Mouse (Mus musculus) splenic B cell, adult 2 months (primary cell): ENCODE data around the gene Igf1r.
A peak's percentile ranks its signal among the peaks of the same experiment; 100 is the strongest.

Experiments used
- DNase-seq: peaks from one replicate; pipeline ENCODE4 v3.0.0-alpha.2; 2011; ENCODE audit warnings: low read depth, low spot score
- H3K27me3 ChIP-seq: 2 replicates; pipeline ENCODE4 v1.6.1; 2012; ENCODE audit warnings: mild to moderate bottlenecking, low read length, moderate library complexity, mixed read lengths; ENCODE audit not compliant: control insufficient read depth, poor library complexity, insufficient read depth, severe bottlenecking
- H3K36me3 ChIP-seq: 2 replicates; pipeline ENCODE4 v1.6.1; 2012; ENCODE audit warnings: mild to moderate bottlenecking, low read length, moderate library complexity, mixed read lengths; ENCODE audit not compliant: control insufficient read depth, poor library complexity, insufficient read depth, severe bottlenecking

The Igf1r gene

DNA sequence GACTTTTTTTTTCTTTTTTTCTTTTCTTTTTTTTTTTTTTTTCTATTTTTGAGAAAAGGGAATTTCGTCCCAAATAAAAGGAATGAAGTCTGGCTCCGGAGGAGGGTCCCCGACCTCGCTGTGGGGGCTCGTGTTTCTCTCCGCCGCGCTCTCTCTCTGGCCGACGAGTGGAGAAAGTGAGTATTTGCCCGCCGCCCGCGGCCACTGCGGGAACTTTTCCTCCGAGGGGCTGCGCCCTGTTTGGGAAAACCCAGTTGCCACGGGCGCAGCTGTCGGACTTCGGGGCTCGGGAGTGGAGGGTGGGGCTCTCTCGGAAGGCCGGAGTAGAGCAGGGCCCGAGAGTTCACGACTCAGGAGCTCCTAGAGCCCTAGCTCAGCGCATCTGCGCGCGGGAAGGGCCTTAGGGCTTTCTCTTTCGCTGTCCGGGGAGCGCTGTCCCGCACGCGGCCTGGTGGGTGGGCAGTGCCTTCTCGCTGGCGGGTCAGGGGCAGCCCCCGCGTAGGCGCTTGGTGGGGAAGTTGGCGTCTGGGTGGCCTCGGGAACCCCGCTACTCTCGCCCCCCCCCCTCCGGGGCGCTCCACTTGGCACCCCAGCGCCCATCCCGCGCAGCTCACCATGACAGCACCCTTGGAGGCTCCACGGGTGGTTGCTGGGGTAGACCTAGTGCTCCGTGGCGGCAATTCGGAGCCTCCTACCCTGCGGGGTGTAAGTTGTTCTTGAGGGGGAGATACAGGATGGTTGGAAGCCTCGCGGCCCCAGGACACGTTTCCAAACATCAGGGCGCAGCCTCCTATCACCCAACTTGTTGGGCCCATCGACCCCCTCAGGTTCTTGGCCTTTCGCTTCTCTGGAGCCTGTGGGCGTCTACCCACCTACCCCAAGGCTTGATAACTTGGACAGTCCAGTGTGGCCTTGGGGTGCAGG is at the start of gene Igf1r:
Gene Igf1r, plus strand, starts transcription at position 51 of the 924 bp plus-strand sequence.
- peak; percentile 38 for DNase-seq
- Histone ChIP-seq H3K36me3 (no peaks in the 10 kb centered on the region), H3K27me3 (no peaks in the 10 kb centered on the region; the same call in 1 of the 2 replicates)

GRCm38 (mm10) chr7:67906358-67906757 is 46.3 kb upstream of the Igf1r start:
- DNase-seq = no peak
- no peaks in the 10 kb centered on the region for H3K27me3 ChIP-seq
- no peaks in the 10 kb centered on the region for H3K36me3 ChIP-seq

DNA sequence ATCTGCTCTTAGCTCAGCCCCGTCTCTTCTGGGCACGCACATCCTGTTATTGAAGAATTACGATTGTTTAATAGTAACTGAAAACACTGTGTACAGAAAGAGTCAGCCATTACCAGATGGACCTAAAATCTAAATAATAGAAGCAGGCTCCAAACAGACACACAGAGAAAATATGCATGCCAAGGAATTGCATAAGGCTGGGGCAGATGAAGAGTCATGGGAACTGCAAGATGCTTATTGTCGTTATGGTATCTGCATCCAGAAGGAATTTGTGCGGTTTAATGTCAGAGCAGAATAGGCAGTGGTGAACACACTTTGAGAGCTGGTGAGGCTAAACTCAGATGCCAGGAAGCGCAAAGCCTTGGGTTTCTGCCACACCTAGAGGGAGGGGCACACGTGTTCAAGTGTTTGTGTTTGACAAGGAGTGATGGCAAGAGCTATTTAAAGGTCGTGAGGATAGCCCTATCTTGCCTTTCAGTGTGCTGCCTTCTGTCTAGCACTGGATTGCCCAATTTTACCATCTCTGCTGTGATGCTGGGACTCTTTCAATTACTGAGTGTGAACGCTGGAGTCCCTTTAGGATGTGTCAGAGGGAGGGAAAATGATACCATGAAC is 44.7 kb upstream of the Igf1r start:
- Histone ChIP-seq H3K27me3 (no peaks in the 10 kb centered on the region), H3K36me3 (no peaks in the 10 kb centered on the region)
- DNase-seq = no peak

DNA sequence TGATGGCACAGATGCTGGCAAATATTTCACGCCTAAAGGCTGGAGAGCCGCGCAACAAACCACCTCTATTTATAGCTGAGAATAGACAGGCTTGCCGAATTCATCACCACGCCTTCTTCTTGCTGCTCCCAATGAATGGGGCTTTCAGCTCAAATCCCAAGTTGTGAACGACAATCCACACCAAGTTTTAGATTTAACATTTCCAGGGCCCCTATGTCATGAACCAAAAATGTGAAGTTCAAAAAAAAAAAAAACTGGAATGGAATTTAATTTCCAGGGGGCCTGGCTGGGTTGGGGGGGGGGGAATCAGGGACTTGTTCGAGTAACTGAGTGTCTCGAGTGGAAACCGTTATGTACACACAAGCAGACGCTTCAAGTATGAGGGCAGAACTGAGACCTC is 42.1 kb upstream of the Igf1r start:
- no peaks in the 10 kb centered on the region for H3K27me3 ChIP-seq
- DNase-seq = no peak
- H3K36me3 ChIP-seq = no peaks in the 10 kb centered on the region

DNA sequence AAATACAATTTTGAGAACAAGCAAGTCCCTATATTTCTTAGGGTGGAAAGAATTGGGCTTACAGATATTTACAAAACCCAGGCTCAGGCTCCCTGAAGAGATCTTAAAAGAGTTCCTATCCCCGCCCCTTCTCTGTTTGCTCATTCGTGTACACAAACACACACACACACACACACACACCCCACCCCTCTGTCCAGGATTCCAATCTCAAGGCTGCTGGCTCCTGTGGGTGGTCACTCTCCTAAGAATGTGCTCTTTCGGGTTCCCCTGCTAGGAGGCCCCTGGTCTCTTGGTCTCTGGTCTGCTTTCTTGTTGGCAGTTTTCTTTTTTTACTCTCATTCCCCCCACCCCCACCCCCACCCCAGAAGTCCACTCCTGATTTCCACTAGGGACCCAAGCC is 41.7 kb upstream of the Igf1r start:
- H3K27me3 ChIP-seq = no peaks in the 10 kb centered on the region
- no peaks in the 10 kb centered on the region for H3K36me3 ChIP-seq
- DNase-seq = no peak

GRCm38 (mm10) chr7:67911841-67912240 is 40.8 kb upstream of the Igf1r start:
- H3K36me3 ChIP-seq = no peaks in the 10 kb centered on the region
- no peak for DNase-seq
- H3K27me3 ChIP-seq = no peaks in the 10 kb centered on the region

DNA sequence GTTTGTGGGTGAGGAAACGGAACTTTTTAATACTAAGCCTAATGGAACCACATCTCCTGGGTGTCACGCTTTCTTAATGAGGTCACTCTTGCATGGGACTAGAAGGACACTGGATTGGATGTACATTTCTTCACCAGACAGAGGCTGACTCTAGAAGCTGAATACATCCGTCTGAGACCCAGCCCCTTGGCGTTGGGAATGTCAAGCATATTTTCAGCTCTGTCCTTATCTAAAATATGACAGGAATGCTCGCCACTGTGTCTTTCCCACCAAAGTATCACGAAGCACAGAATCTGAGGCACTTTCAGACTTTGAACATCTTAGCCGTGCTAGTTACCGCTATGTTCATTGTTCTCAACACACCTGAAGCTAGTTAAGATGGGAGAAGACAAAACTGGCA is 35.7 kb upstream of the Igf1r start:
- Histone ChIP-seq H3K27me3 (no peaks in the 10 kb centered on the region), H3K36me3 (no peaks in the 10 kb centered on the region)
- no peak for DNase-seq

- DNase-seq = no peak
- no peaks in the 10 kb centered on the region for H3K36me3 ChIP-seq
- no peaks in the 10 kb centered on the region for H3K27me3 ChIP-seq
These were observed 34.9 kb upstream of the Igf1r start for GRCm38 (mm10) chr7:67917753-67918152.

- H3K36me3 ChIP-seq = no peaks in the 10 kb centered on the region
- H3K27me3 ChIP-seq = no peaks in the 10 kb centered on the region
- no peak for DNase-seq
These were observed 33.2 kb upstream of the Igf1r start for GRCm38 (mm10) chr7:67919467-67919866.

DNA sequence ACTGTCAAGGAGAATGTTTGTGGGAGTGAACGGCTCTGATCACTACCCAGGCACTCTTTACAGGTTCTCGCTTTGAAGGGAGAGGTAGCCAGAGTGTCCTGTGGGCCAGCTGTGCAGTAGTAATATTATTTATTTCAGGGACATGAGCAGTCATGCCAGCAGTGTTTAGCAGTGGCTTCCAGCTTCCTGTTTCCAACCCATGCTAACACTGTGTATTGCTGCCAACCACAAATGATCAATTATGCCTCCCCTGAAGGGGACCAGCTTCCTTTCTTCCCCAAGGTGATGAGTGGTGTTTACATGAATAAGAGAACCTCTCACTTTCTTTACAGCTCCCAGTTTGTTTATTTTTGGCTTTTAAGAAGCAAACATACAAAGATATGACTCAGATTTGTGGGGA is 28.4 kb upstream of the Igf1r start:
- Histone ChIP-seq H3K27me3 (no peaks in the 10 kb centered on the region), H3K36me3 (no peaks in the 10 kb centered on the region)
- DNase-seq = no peak

DNA sequence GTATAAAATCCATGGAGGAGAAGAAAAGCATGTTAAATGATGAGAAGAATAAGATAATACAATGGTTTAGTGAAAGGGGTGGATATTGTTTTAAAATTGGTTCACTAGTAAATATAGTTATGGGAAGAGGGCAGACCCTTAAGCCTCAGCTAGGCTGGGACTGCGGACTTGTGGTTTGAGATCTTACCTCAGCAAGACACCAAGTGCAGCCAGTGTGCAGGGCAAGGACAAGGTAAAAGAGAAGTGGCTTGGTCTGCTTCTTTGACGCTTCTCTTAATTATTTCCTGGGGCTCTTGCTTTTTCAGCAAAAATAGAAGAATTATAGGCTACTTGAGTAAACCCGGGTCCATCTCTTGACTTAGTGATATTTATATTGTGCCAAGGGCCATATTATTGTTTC is 22.5 kb upstream of the Igf1r start:
- Histone ChIP-seq H3K27me3 (no peaks in the 10 kb centered on the region), H3K36me3 (no peaks in the 10 kb centered on the region)
- DNase-seq = no peak

GRCm38 (mm10) chr7:67936801-67937200 is 15.8 kb upstream of the Igf1r start:
- no peaks in the 10 kb centered on the region for H3K27me3 ChIP-seq
- H3K36me3 ChIP-seq = no peaks in the 10 kb centered on the region
- DNase-seq = no peak

DNA sequence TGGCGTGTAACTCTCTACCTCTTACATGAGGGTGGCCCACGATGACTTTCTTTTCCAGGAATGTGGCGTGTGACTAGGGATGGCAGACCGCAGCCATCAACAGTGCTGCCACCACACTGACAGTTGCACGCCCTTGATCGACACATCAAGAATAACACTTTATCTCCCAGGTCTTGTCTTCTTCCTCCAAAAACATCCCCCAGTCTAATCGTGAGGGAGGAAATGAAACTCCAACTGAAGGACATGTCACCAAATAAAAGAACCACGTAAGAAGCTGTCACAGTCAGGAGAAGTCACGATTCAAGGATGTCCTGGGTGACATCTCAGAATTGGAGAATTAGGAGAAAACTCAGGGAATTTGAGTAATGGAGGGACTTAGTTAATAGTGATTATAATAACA is 8.8 kb upstream of the Igf1r start:
- H3K27me3 ChIP-seq = no peaks in the 10 kb centered on the region; the same call in 1 of the 2 replicates

GRCm38 (mm10) chr7:67946901-67947300 is 5.7 kb upstream of the Igf1r start:
- Histone ChIP-seq H3K27me3 (no peaks in the 10 kb centered on the region; the same call in none of the 2 replicates), H3K36me3 (no peaks in the 10 kb centered on the region)
- no peak for DNase-seq

More for the DNA sequence above, 8.8 kb upstream of the Igf1r start:
- no peak for DNase-seq
- H3K36me3 ChIP-seq = no peaks in the 10 kb centered on the region

DNA sequence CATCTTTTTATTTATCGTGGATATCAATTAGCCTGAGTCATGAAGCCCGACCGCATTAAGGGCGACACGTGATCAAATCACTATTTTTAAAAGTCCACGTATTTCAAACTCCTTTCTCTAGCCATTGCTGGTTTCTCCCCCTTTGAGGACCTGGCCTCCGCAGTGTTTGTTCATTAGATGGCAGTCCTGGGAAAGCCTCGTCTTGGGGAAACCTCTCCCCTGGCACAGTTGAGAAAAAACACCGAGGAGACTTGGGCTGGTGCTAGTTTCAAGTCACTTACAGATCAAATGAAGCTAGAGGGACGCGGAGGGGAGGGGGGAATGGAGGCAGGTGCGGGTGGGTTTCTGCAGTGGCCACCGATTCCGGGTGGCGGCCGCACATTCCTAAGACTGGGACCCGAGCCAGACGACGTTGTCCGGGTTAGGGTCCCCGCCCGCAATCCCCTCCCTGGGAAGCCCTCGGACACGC is 2.2 kb upstream of the Igf1r start:
- H3K36me3 ChIP-seq = no peaks in the 10 kb centered on the region
- DNase-seq = no peak
- no peaks in the 10 kb centered on the region; the same call in none of the 2 replicates for H3K27me3 ChIP-seq
